In genomic region chr11:59560906-59561305, GRCm38 (mm10) we compare ENCODE assay signal across 46 mouse cellular contexts. TPM values are rescaled to one million over a fixed set of nuclear protein-coding genes. Genes with fewer than 3 reads are reported as not detected.
"Had no signal": no experiment of that assay in that cellular context is flagged by ENCODE, and none has a peak within 500 bp of the region (broad histone marks: within the 10 kb centered on the region; RNA-seq: fewer than 3 reads in every experiment).

No protein-coding gene starts in this region.

- H3K4me1 ChIP-seq: limb, embryonic 10.5 days; limb, embryonic 12.5 days; limb, embryonic 13.5 days; limb, embryonic 15.5 days; liver, embryonic 12.5 days; liver, embryonic 13.5 days; liver, embryonic 15.5 days; lung, embryonic 15.5 days; megakaryocyte, embryonic 14.5 days; midbrain, embryonic 10.5 days; midbrain, embryonic 12.5 days; midbrain, embryonic 13.5 days; midbrain, embryonic 15.5 days had no signal

- H3K9me3 ChIP-seq: limb, embryonic 10.5 days; limb, embryonic 12.5 days; limb, embryonic 13.5 days; limb, embryonic 15.5 days; liver, embryonic 12.5 days; liver, embryonic 13.5 days; liver, embryonic 15.5 days; lung, embryonic 15.5 days; megakaryocyte, embryonic 14.5 days; midbrain, embryonic 10.5 days; midbrain, embryonic 12.5 days; midbrain, embryonic 13.5 days; midbrain, embryonic 15.5 days had no signal

- H3K27me3 ChIP-seq: limb, embryonic 12.5 days; limb, embryonic 13.5 days; limb, embryonic 15.5 days; liver, embryonic 13.5 days; liver, embryonic 15.5 days; lung, embryonic 15.5 days; midbrain, embryonic 12.5 days; midbrain, embryonic 13.5 days; midbrain, embryonic 15.5 days had no signal

- H3K9ac ChIP-seq: limb, embryonic 12.5 days; limb, embryonic 13.5 days; limb, embryonic 15.5 days; liver, embryonic 12.5 days; liver, embryonic 13.5 days; liver, embryonic 14.5 days; liver, embryonic 15.5 days; liver, postnatal 0 days; lung, embryonic 14.5 days; lung, embryonic 15.5 days; midbrain, embryonic 12.5 days; midbrain, embryonic 13.5 days; midbrain, embryonic 15.5 days had no signal

- H3K4me3 ChIP-seq: limb, embryonic 10.5 days; limb, embryonic 12.5 days; limb, embryonic 13.5 days; limb, embryonic 15.5 days; liver, embryonic 12.5 days; liver, embryonic 13.5 days; liver, embryonic 15.5 days; lung, embryonic 15.5 days; megakaryocyte, embryonic 14.5 days; midbrain, embryonic 10.5 days; midbrain, embryonic 12.5 days; midbrain, embryonic 13.5 days; midbrain, embryonic 15.5 days; myocyte had no signal

- H3K27ac ChIP-seq: limb, embryonic 10.5 days; limb, embryonic 12.5 days; limb, embryonic 13.5 days; limb, embryonic 15.5 days; liver, embryonic 12.5 days; liver, embryonic 13.5 days; liver, embryonic 14.5 days; liver, embryonic 15.5 days; lung, embryonic 15.5 days; midbrain, embryonic 10.5 days; midbrain, embryonic 12.5 days; midbrain, embryonic 13.5 days; midbrain, embryonic 15.5 days had no signal

- DNase-seq: left cerebral cortex, postnatal 4 days; liver; liver, embryonic 13.5 days; liver, postnatal 0 days; lung, adult 18-20 months; lung, adult 2 months; lung, embryonic 14.5 days; lung, postnatal 10 days; lung, postnatal 14 days; lung, postnatal 36 days; lung, postnatal 4 days; midbrain, embryonic 14.5 days had no signal

- H3K36me3 ChIP-seq: limb, embryonic 10.5 days; limb, embryonic 12.5 days; limb, embryonic 13.5 days; limb, embryonic 15.5 days; liver, embryonic 12.5 days; liver, embryonic 13.5 days; liver, embryonic 15.5 days; lung, embryonic 15.5 days; midbrain, embryonic 10.5 days; midbrain, embryonic 12.5 days; midbrain, embryonic 13.5 days; midbrain, embryonic 15.5 days had no signal

- H3K4me2 ChIP-seq: limb, embryonic 12.5 days; limb, embryonic 13.5 days; limb, embryonic 15.5 days; liver, embryonic 11.5 days; liver, embryonic 12.5 days; liver, embryonic 13.5 days; liver, embryonic 15.5 days; lung, embryonic 14.5 days; lung, embryonic 15.5 days; midbrain, embryonic 11.5 days; midbrain, embryonic 12.5 days; midbrain, embryonic 13.5 days; midbrain, embryonic 15.5 days had no signal

RNA-seq across cellular contexts. Expression of gene Olfr222, which starts 15.1 kb away (rescaled TPM):
- total RNA-seq: left cerebral cortex, postnatal 10 days; left cerebral cortex, postnatal 14 days; left cerebral cortex, postnatal 25 days; left cerebral cortex, postnatal 36 days; left cerebral cortex, postnatal 4 days; liver, adult 2 months; megakaryocyte progenitor cell, adult 5-6 weeks; megakaryocyte, adult 5-6 weeks; megakaryocyte-erythroid progenitor cell, adult 5-6 weeks; midbrain, postnatal 0 days; monocyte, adult 5-6 weeks had no signal
- polyA plus RNA-seq: limb, embryonic 10.5 days; limb, embryonic 11.5 days; limb, embryonic 12.5 days; limb, embryonic 13.5 days; limb, embryonic 14.5 days; limb, embryonic 15.5 days; liver, adult 2 months; liver, embryonic 11.5 days; liver, embryonic 12.5 days; liver, embryonic 13.5 days; liver, embryonic 14.5 days; liver, embryonic 15.5 days; liver, embryonic 16.5 days; liver, postnatal 0 days; lung, adult 2 months; lung, embryonic 14.5 days; lung, embryonic 15.5 days; lung, embryonic 16.5 days; lung, postnatal 0 days; macrophage; midbrain, embryonic 10.5 days; midbrain, embryonic 11.5 days; midbrain, embryonic 12.5 days; midbrain, embryonic 13.5 days; midbrain, embryonic 14.5 days; midbrain, embryonic 15.5 days; midbrain, embryonic 16.5 days; midbrain, postnatal 0 days; myocyte; neural tube, embryonic 11.5 days had no signal

RNA-seq across cellular contexts. Expression of gene Nlrp3, which starts 19.5 kb away (rescaled TPM):
- total RNA-seq: megakaryocyte-erythroid progenitor cell, adult 5-6 weeks had no signal
- polyA plus RNA-seq: limb, embryonic 10.5 days; limb, embryonic 11.5 days; limb, embryonic 12.5 days; midbrain, embryonic 11.5 days; midbrain, embryonic 14.5 days; midbrain, embryonic 15.5 days had no signal

RNA-seq across cellular contexts. Expression of gene Olfr223, which starts 32.2 kb away (rescaled TPM):
- total RNA-seq: left cerebral cortex, postnatal 10 days; left cerebral cortex, postnatal 14 days; left cerebral cortex, postnatal 25 days; left cerebral cortex, postnatal 36 days; left cerebral cortex, postnatal 4 days; liver, adult 2 months; megakaryocyte progenitor cell, adult 5-6 weeks; megakaryocyte, adult 5-6 weeks; megakaryocyte-erythroid progenitor cell, adult 5-6 weeks; midbrain, postnatal 0 days; monocyte, adult 5-6 weeks had no signal
- polyA plus RNA-seq: limb, embryonic 10.5 days; limb, embryonic 11.5 days; limb, embryonic 12.5 days; limb, embryonic 13.5 days; limb, embryonic 14.5 days; limb, embryonic 15.5 days; liver, adult 2 months; liver, embryonic 11.5 days; liver, embryonic 12.5 days; liver, embryonic 13.5 days; liver, embryonic 14.5 days; liver, embryonic 15.5 days; liver, embryonic 16.5 days; liver, postnatal 0 days; lung, adult 2 months; lung, embryonic 14.5 days; lung, embryonic 15.5 days; lung, embryonic 16.5 days; lung, postnatal 0 days; macrophage; midbrain, embryonic 10.5 days; midbrain, embryonic 11.5 days; midbrain, embryonic 12.5 days; midbrain, embryonic 13.5 days; midbrain, embryonic 14.5 days; midbrain, embryonic 15.5 days; midbrain, embryonic 16.5 days; midbrain, postnatal 0 days; myocyte; neural tube, embryonic 11.5 days had no signal
